Mouse (Mus musculus) kidney, adult 9 months (tissue): ENCODE measurements at regions not wholly inside any gene's neighbourhood (a gene's known extent, or its start where the extent isn't known, plus 50 kb on each side); places are given as distances from the start of the nearest gene placed in this dataset.

Experiments used
- DNase-seq: peaks from one replicate; pipeline ENCODE4 v3.0.0; 2022

GRCm38 (mm10) chr10:56453578-56454069 is 76.5 kb downstream of the Gja1 start:
- no peak for DNase-seq

- DNase-seq = no peak
These were observed 78.8 kb downstream of the Gja1 start for GRCm38 (mm10) chr10:56455867-56456468.

- DNase-seq = peak; percentile 16
These were observed 91.4 kb downstream of the Gja1 start for GRCm38 (mm10) chr10:56468537-56468936.

GRCm38 (mm10) chr10:56468993-56469712 is 92.0 kb downstream of the Gja1 start:
- peak; percentile 37 for DNase-seq

GRCm38 (mm10) chr10:56469895-56470294 is 92.8 kb downstream of the Gja1 start:
- no peak for DNase-seq

- DNase-seq = no peak
These were observed 97.8 kb downstream of the Gja1 start for GRCm38 (mm10) chr10:56474951-56475350.

GRCm38 (mm10) chr10:56482156-56482716 is 105.1 kb downstream of the Gja1 start:
- no peak for DNase-seq

GRCm38 (mm10) chr10:56484931-56485330 is 107.8 kb downstream of the Gja1 start:
- no peak for DNase-seq

GRCm38 (mm10) chr10:56485746-56486145 is 108.6 kb downstream of the Gja1 start:
- no peak for DNase-seq

GRCm38 (mm10) chr10:56486584-56486983 is 109.5 kb downstream of the Gja1 start:
- no peak for DNase-seq

GRCm38 (mm10) chr10:56493461-56493860 is 116.3 kb downstream of the Gja1 start:
- no peak for DNase-seq

GRCm38 (mm10) chr10:56495352-56495751 is 118.2 kb downstream of the Gja1 start:
- no peak for DNase-seq

- DNase-seq = no peak
These were observed 141.9 kb downstream of the Gja1 start for GRCm38 (mm10) chr10:56519041-56519440.

GRCm38 (mm10) chr10:56525791-56526190 is 148.7 kb downstream of the Gja1 start:
- no peak for DNase-seq

GRCm38 (mm10) chr10:56537091-56537490 is 160.0 kb downstream of the Gja1 start:
- DNase-seq = no peak

- peak; percentile 11 for DNase-seq
These were observed 162.8 kb downstream of the Gja1 start for GRCm38 (mm10) chr10:56539827-56540511.

- DNase-seq = no peak
These were observed 165.0 kb downstream of the Gja1 start for GRCm38 (mm10) chr10:56542106-56542505.

GRCm38 (mm10) chr10:56545989-56546388 is 168.9 kb downstream of the Gja1 start:
- DNase-seq = no peak

- DNase-seq = no peak
These were observed 169.7 kb downstream of the Gja1 start for GRCm38 (mm10) chr10:56546824-56547223.

GRCm38 (mm10) chr10:56547825-56548224 is 170.7 kb downstream of the Gja1 start:
- no peak for DNase-seq

- DNase-seq = no peak
These were observed 189.8 kb downstream of the Gja1 start for GRCm38 (mm10) chr10:56566836-56567442.

GRCm38 (mm10) chr10:56582065-56582464 is 204.9 kb downstream of the Gja1 start:
- DNase-seq = no peak

GRCm38 (mm10) chr10:56587205-56587604 is 210.1 kb downstream of the Gja1 start:
- DNase-seq = no peak
